Mouse (Mus musculus): ENCODE results near the gene Myo15. TPM values are rescaled to one million over a fixed set of nuclear protein-coding genes. Genes with fewer than 3 reads are reported as not detected.
"Not testable (repeated sequence)": the region's sequence is repeated elsewhere in the genome, so short reads cannot be mapped to it uniquely, and the experiment has no call there.

Gene Myo15
- total RNA-seq (2021) = under 1 TPM; 0.08 to 0.11 TPM

GRCm38 (mm10) chr11:60469039-60469438 is at the start of gene Myo15:
Gene Myo15, plus strand, starts transcription at chr11:60469339.
- intact Hi-C loops (cut with DNase I) = no loop called here

GRCm38 (mm10) chr11:60422046-60422668 is 47.0 kb upstream of the Myo15 start:
- DNase-seq = no peak
- intact Hi-C loops (cut with DNase I) = no loop called here

More at GRCm38 (mm10) chr11:60469039-60469438, at the start of gene Myo15:
- DNase-seq = no peak

GRCm38 (mm10) chr11:60423006-60423405 is 46.1 kb upstream of the Myo15 start:
- intact Hi-C loops (cut with DNase I) = no loop called here
- no peak for DNase-seq

GRCm38 (mm10) chr11:60426417-60426816 is 42.7 kb upstream of the Myo15 start:
- intact Hi-C loops (cut with DNase I) = no loop called here

GRCm38 (mm10) chr11:60427628-60428027 is 41.5 kb upstream of the Myo15 start:
- intact Hi-C loops (cut with DNase I) = no loop called here
- DNase-seq = no peak

More at GRCm38 (mm10) chr11:60426417-60426816, 42.7 kb upstream of the Myo15 start:
- DNase-seq = no peak

GRCm38 (mm10) chr11:60433501-60433900 is 35.6 kb upstream of the Myo15 start:
- intact Hi-C loops (cut with DNase I) = no loop called here
- DNase-seq = no peak

- intact Hi-C loops (cut with DNase I) = no loop called here
- no peak for DNase-seq
These were observed 34.0 kb upstream of the Myo15 start for GRCm38 (mm10) chr11:60435133-60435532.

- intact Hi-C loops (cut with DNase I) = no loop called here
- DNase-seq = no peak
These were observed 32.5 kb upstream of the Myo15 start for GRCm38 (mm10) chr11:60436618-60437017.

GRCm38 (mm10) chr11:60439621-60440020 is 29.5 kb upstream of the Myo15 start:
- DNase-seq; intact Hi-C loops (cut with DNase I): not testable (repeated sequence)

GRCm38 (mm10) chr11:60440176-60440575 is 29.0 kb upstream of the Myo15 start:
- no peak for DNase-seq
- intact Hi-C loops (cut with DNase I) = no loop called here

GRCm38 (mm10) chr11:60442896-60443295 is 26.2 kb upstream of the Myo15 start:
- no peak for DNase-seq
- intact Hi-C loops (cut with DNase I) = no loop called here

- no peak for DNase-seq
- intact Hi-C loops (cut with DNase I) = no loop called here
These were observed 25.1 kb upstream of the Myo15 start for GRCm38 (mm10) chr11:60444007-60444406.

GRCm38 (mm10) chr11:60454080-60454744 is 14.9 kb upstream of the Myo15 start, which contains the start of gene Drg2:
Gene Drg2, plus strand, starts transcription at chr11:60454591.
- DNase-seq = peak; percentile 87 to 89
- intact Hi-C loops (cut with DNase I) = no loop called here

GRCm38 (mm10) chr11:60454745-60455087 is 14.4 kb upstream of the Myo15 start:
- intact Hi-C loops (cut with DNase I) = loop anchor here (5.0 kb wide), 1 partner anchor 83 kb away; the partner anchor contains the start of gene Alkbh5
- DNase-seq = no peak

- intact Hi-C loops (cut with DNase I) = loop anchor here (5.0 kb wide), 1 partner anchor 79 kb away; the partner anchor contains the start of gene Alkbh5
- no peak for DNase-seq
These were observed 11.2 kb upstream of the Myo15 start for GRCm38 (mm10) chr11:60457973-60458372.

- peak in 1 of 2 experiments; percentile 39 for DNase-seq
- intact Hi-C loops (cut with DNase I) = no loop called here
These were observed 3.2 kb upstream of the Myo15 start for GRCm38 (mm10) chr11:60465943-60466380.

- intact Hi-C loops (cut with DNase I) = no loop called here
- no peak for DNase-seq
These were observed 1.6 kb downstream of the Myo15 start for GRCm38 (mm10) chr11:60470743-60471142.

GRCm38 (mm10) chr11:60474534-60474933 is 5.4 kb downstream of the Myo15 start:
- intact Hi-C loops (cut with DNase I) = no loop called here
- DNase-seq = no peak

GRCm38 (mm10) chr11:60475668-60476362 is 6.7 kb downstream of the Myo15 start:
- intact Hi-C loops (cut with DNase I) = no loop called here
- DNase-seq = no peak

- no peak for DNase-seq
- intact Hi-C loops (cut with DNase I) = no loop called here
These were observed 9.0 kb downstream of the Myo15 start for GRCm38 (mm10) chr11:60478121-60478520.

- intact Hi-C loops (cut with DNase I) = no loop called here
- DNase-seq = no peak
These were observed 17.1 kb downstream of the Myo15 start for GRCm38 (mm10) chr11:60486267-60486666.

All from heart, postnatal 36 days (tissue).